Mouse (Mus musculus): Measurements from ENCODE around the gene Slc30a6. TPM values are rescaled to one million over a fixed set of nuclear protein-coding genes. Genes with fewer than 3 reads are reported as not detected.
A peak's percentile ranks its signal among the peaks of the same experiment; 100 is the strongest.

Gene Slc30a6
- total and polyA plus RNA-seq, 2 experiments from 2014 or later, result 16.7 to 23.5 TPM

DNA sequence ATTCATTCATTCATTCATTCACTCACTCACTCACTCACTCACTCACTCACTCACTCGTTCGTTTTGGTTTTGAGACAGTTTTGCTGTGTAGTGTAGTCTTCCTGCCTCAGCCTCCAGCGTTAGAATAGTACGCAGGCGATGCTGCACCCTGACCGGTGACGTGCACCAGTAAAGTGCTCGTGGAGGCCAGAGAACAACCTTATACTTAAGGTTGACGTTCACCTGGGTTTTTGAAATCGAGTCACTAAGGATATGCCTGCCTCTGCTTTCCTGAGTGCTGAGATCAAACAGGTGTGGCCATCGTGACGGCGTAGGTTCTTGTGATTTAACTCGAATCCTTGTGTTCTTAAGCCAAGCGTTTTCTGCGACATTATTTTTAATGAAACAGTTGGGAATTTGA, 553 bp upstream of the Slc30a6 start:
- ATAC-seq (ENCODE audit: low FRiP score) (peak; percentile 42), DNase-seq (ENCODE audit: low spot score) (no peak)
- no peaks in the 10 kb centered on the region for H3K36me3 ChIP-seq (ENCODE audit: insufficient read depth, low read length)
- H3K9ac ChIP-seq (replicated peaks; ENCODE audit: low read length, poor library complexity, severe bottlenecking), result 0 out of 2 replicates have a peak overlapping the region, but pooled peaks have one; percentile 19
- H3K4me3 ChIP-seq (ENCODE audit: low read depth, low read length), result peak overlapping the region; percentile 51
- peak overlapping the region; percentile 59 for H3K4me2 ChIP-seq (ENCODE audit: low read depth, low read length, poor library complexity, severe bottlenecking)
- no peak for TF ChIP-seq CTCF (IDR thresholded peaks at IDR 0.05)
- WGBS, result 30% methylated on average over 16 of the region's 16 CpGs
- H3K4me1 ChIP-seq (ENCODE audit: insufficient read depth, low read length), result no peaks in the 10 kb centered on the region
- no peaks in the 10 kb centered on the region for H3K27me3 ChIP-seq (ENCODE audit: insufficient read depth, low read length)
- no peaks in the 10 kb centered on the region for H3K9me3 ChIP-seq (ENCODE audit: low read length)
- H3K27ac ChIP-seq (ENCODE audit: low read depth, low read length), result no peak overlapping the region

DNA sequence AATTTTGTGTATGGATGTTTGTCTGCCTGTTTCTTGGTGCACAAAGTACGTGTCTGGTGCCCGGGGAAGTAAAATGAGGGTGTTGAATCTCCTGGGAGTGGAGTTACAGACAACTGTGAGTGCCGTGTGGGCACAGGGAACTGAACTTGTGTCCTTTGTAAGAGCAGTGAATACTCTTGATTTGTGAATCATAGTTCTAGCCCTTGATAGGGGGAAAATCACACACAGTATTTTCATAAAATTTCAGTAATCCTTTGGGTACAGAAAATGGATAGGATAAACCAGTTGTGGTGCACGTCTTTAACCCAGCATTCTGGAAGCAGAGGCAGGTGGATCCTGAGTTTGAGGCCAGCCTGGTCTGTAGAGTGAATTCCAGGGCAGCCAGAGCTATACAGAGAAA, 1.4 kb downstream of the Slc30a6 start:
- H3K36me3 ChIP-seq (ENCODE audit: insufficient read depth, low read length), result peaks cover under 1% of the 10 kb centered on the region; the same call in 1 of the 2 replicates
- 76% methylated on average over 4 of the region's 4 CpGs for WGBS
- H3K4me1 ChIP-seq (ENCODE audit: insufficient read depth, low read length), result no peaks in the 10 kb centered on the region
- DNase-seq (ENCODE audit: low spot score), result no peak
- H3K4me2 ChIP-seq (ENCODE audit: low read depth, low read length, poor library complexity, severe bottlenecking), result 0 out of 2 replicates have a peak overlapping the region, but pooled peaks have one; percentile 59
- H3K27ac ChIP-seq (ENCODE audit: low read depth, low read length), result no peak overlapping the region
- H3K9ac ChIP-seq (replicated peaks; ENCODE audit: low read length, poor library complexity, severe bottlenecking), result no peak overlapping the region
- H3K9me3 ChIP-seq (ENCODE audit: low read length), result no peaks in the 10 kb centered on the region
- no peaks in the 10 kb centered on the region for H3K27me3 ChIP-seq (ENCODE audit: insufficient read depth, low read length)
- H3K4me3 ChIP-seq (ENCODE audit: low read depth, low read length), result peak overlapping the region; percentile 51; the same call in 1 of the 2 replicates
- no peak for TF ChIP-seq CTCF (IDR thresholded peaks at IDR 0.05)
- no peak for ATAC-seq (ENCODE audit: low FRiP score)

DNA sequence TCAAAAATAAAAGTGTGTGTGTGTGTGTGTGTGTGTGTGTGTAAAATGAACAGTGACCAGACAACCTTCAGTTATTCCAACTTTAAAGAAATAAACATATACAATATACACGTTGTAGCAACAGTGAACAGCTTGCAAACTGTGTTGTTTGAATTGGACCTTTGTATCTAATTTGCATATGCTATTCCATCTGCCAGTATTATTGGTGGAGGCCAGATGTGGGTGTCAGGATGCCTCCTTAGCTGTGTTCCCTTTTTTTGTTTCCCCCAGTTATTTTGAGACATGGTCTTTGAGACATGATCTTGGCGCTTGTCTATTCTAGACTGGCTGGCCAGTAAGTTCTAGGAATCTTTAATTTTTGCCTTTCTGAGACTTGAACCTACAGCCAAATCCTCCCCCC, 1.8 kb downstream of the Slc30a6 start:
- no peak for DNase-seq (ENCODE audit: low spot score)
- no peak for ATAC-seq (ENCODE audit: low FRiP score)
- Histone ChIP-seq H3K9ac (replicated peaks; ENCODE audit: low read length, poor library complexity, severe bottlenecking) (no peak overlapping the region), H3K4me3 (ENCODE audit: low read depth, low read length) (no peak overlapping the region), H3K4me2 (ENCODE audit: low read depth, low read length, poor library complexity, severe bottlenecking) (no peak overlapping the region), H3K27me3 (ENCODE audit: insufficient read depth, low read length) (no peaks in the 10 kb centered on the region), H3K27ac (ENCODE audit: low read depth, low read length) (no peak overlapping the region), H3K4me1 (ENCODE audit: insufficient read depth, low read length) (no peaks in the 10 kb centered on the region), H3K36me3 (ENCODE audit: insufficient read depth, low read length) (peaks cover 4% of the 10 kb centered on the region; the same call in 1 of the 2 replicates), H3K9me3 (ENCODE audit: low read length) (no peaks in the 10 kb centered on the region)
- WGBS, result 86% methylated on average over 2 of the region's 2 CpGs
- TF ChIP-seq CTCF (IDR thresholded peaks at IDR 0.05), result no peak

DNA sequence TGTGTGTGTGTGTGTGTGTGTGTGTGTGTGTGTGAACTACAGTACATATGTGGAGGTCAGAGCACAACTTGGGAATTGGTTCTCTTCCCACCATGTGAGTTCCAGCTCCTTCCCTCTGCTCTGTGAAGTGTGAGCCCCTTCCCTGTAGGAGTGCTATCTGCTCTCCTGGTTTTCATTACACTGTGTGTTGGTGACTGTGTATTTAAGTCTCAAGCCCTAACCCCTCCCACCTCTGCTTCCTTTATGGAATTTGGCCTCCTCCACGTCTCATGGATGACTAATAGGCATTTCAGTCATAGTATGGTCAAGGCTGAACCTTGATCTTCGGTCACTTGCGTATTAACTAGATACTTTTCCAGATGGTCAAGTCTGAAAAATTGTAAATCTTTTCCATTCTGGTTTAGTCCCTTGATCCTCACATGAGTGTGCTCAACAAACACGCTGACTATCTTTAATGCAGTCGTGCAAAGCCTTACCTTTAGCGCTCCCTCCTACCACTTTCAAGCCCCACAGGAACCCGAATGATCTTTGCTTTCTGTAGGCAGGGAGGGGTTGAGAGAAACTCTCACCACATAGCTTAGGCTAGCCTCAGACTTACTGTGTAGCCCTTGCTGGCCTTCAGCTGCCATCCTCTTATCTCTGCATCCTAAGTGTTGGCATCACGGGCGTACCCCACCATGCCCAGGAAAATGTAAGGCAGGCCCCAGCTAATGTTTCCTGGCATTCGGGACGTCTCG, 7.2 kb downstream of the Slc30a6 start:
- no peak for TF ChIP-seq CTCF (IDR thresholded peaks at IDR 0.05)
- DNase-seq (ENCODE audit: low spot score) (no peak), ATAC-seq (ENCODE audit: low FRiP score) (no peak)
- no peak overlapping the region for H3K4me3 ChIP-seq (ENCODE audit: low read depth, low read length)
- H3K27ac ChIP-seq (ENCODE audit: low read depth, low read length), result no peak overlapping the region
- peaks cover 38% of the 10 kb centered on the region for H3K36me3 ChIP-seq (ENCODE audit: insufficient read depth, low read length)
- H3K9me3 ChIP-seq (ENCODE audit: low read length), result no peaks in the 10 kb centered on the region
- no peaks in the 10 kb centered on the region for H3K4me1 ChIP-seq (ENCODE audit: insufficient read depth, low read length)
- no peak overlapping the region for H3K9ac ChIP-seq (replicated peaks; ENCODE audit: low read length, poor library complexity, severe bottlenecking)
- WGBS, result 95% methylated on average over 12 of the region's 12 CpGs
- H3K27me3 ChIP-seq (ENCODE audit: insufficient read depth, low read length), result no peaks in the 10 kb centered on the region
- no peak overlapping the region for H3K4me2 ChIP-seq (ENCODE audit: low read depth, low read length, poor library complexity, severe bottlenecking)

DNA sequence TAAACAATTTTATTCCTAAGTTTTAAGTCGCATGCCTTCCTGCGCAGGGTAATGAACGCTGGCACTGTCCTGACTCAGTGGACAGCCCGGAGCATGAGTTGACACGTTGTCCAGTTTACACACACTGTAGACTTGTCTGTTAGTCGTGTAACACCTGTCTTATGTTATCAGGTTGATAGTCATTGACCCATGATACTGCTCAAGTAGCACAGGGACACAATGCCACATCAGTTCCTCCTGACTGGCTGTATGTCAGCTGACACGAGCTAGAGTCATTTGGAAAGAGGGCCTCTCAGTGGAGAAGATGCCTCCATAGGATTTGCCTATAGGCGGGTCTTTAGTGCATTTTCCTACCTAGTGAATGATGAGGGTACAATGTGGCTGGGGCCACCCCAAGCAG, 11.1 kb downstream of the Slc30a6 start:
- DNase-seq (ENCODE audit: low spot score), result no peak
- TF ChIP-seq CTCF (IDR thresholded peaks at IDR 0.05), result no peak
- WGBS, result 90% methylated on average over 8 of the region's 8 CpGs
- Histone ChIP-seq H3K4me3 (ENCODE audit: low read depth, low read length) (no peak overlapping the region), H3K27ac (ENCODE audit: low read depth, low read length) (no peak overlapping the region), H3K36me3 (ENCODE audit: insufficient read depth, low read length) (peaks cover 49% of the 10 kb centered on the region), H3K4me1 (ENCODE audit: insufficient read depth, low read length) (no peaks in the 10 kb centered on the region), H3K9me3 (ENCODE audit: low read length) (no peaks in the 10 kb centered on the region), H3K27me3 (ENCODE audit: insufficient read depth, low read length) (no peaks in the 10 kb centered on the region), H3K9ac (replicated peaks; ENCODE audit: low read length, poor library complexity, severe bottlenecking) (no peak overlapping the region), H3K4me2 (ENCODE audit: low read depth, low read length, poor library complexity, severe bottlenecking) (no peak overlapping the region)
- ATAC-seq (ENCODE audit: low FRiP score), result no peak

DNA sequence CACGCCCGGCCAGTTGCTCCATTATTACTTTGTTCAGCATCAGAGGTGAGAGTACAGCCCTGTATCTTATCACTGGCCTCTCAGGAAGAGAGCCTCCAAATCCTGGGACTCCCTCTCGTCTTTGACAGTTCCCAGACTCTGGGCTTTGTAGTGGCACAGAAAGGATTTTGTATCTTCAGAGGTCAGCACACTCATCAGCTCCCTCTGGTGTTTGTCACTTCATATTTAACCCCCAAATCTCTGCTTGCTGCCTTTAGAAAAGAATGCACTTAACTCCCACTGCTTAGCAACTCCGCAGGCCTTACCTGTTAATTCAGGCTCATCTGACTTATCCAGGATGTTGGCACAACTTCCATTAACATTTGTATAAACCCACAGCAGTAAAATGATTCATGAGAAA, 14.3 kb downstream of the Slc30a6 start:
- no peak overlapping the region for H3K27ac ChIP-seq (ENCODE audit: low read depth, low read length)
- ATAC-seq (ENCODE audit: low FRiP score) (no peak), DNase-seq (ENCODE audit: low spot score) (peak; percentile 5)
- no peaks in the 10 kb centered on the region for H3K27me3 ChIP-seq (ENCODE audit: insufficient read depth, low read length)
- 63% methylated on average over 4 of the region's 4 CpGs for WGBS
- no peak overlapping the region for H3K4me2 ChIP-seq (ENCODE audit: low read depth, low read length, poor library complexity, severe bottlenecking)
- H3K9me3 ChIP-seq (ENCODE audit: low read length), result no peaks in the 10 kb centered on the region
- H3K4me3 ChIP-seq (ENCODE audit: low read depth, low read length), result no peak overlapping the region
- no peaks in the 10 kb centered on the region for H3K4me1 ChIP-seq (ENCODE audit: insufficient read depth, low read length)
- TF ChIP-seq CTCF (IDR thresholded peaks at IDR 0.05), result peak; percentile 56
- no peak overlapping the region for H3K9ac ChIP-seq (replicated peaks; ENCODE audit: low read length, poor library complexity, severe bottlenecking)
- H3K36me3 ChIP-seq (ENCODE audit: insufficient read depth, low read length), result peaks cover 46% of the 10 kb centered on the region
